Mouse (Mus musculus) c-Kit-positive CD71-positive TER-119-positive erythroid progenitor cells, embryonic 14.5 days (primary cell): ENCODE results near the gene Olfr308.
"Not testable (repeated sequence)": the region's sequence is repeated elsewhere in the genome, so short reads cannot be mapped to it uniquely, and the experiment has no call there.

ENCODE experiments used
- DNase-seq: peaks from one replicate; pipeline ENCODE4 v3.0.0-alpha.2; 2013; ENCODE audit warnings: low spot score

Gene Olfr308

GRCm38 (mm10) chr7:86325530-86325929, at the start of gene Olfr308:
Gene Olfr308, minus strand, starts transcription at chr7:86325630.
- no peak for DNase-seq

- DNase-seq, result no peak
Measured at GRCm38 (mm10) chr7:86366828-86367227, 41.4 kb upstream of the Olfr308 start, which contains the start of gene Olfr305. Gene Olfr305, minus strand, starts transcription at chr7:86366928.

GRCm38 (mm10) chr7:86346296-86346695, 20.9 kb upstream of the Olfr308 start:
- DNase-seq, result not testable (repeated sequence)

GRCm38 (mm10) chr7:86344253-86344652, 18.8 kb upstream of the Olfr308 start:
- no peak for DNase-seq

GRCm38 (mm10) chr7:86342881-86343565, 17.6 kb upstream of the Olfr308 start:
- no peak for DNase-seq

GRCm38 (mm10) chr7:86337486-86337885, 12.1 kb upstream of the Olfr308 start, which contains the start of gene Olfr307:
Gene Olfr307, minus strand, starts transcription at chr7:86337586.
- no peak for DNase-seq

- no peak for DNase-seq
Measured at GRCm38 (mm10) chr7:86321323-86321722, 4.1 kb downstream of the Olfr308 start.

GRCm38 (mm10) chr7:86313608-86314007, 11.8 kb downstream of the Olfr308 start, which contains the start of gene Olfr309:
Gene Olfr309, minus strand, starts transcription at chr7:86313708.
- no peak for DNase-seq

- DNase-seq, result no peak
Measured at GRCm38 (mm10) chr7:86277072-86277471, 48.4 kb downstream of the Olfr308 start, which contains the start of gene Olfr310. Gene Olfr310, minus strand, starts transcription at chr7:86277172.
